Mouse (Mus musculus): ENCODE results near the gene Ring1. TPM values are rescaled to one million over a fixed set of nuclear protein-coding genes. Genes with fewer than 3 reads are reported as not detected.
"Not testable (repeated sequence)": the region's sequence is repeated elsewhere in the genome, so short reads cannot be mapped to it uniquely, and the experiment has no call there.

The Ring1 gene
- polyA plus RNA-seq, 1 experiment from 2014 or later, result 10.1 TPM

- H3K36me3 ChIP-seq (ENCODE audit: control insufficient read depth, insufficient read depth), result peaks cover 9% of the 10 kb centered on the region; the same call in 1 of the 2 replicates
- no peaks in the 10 kb centered on the region for H3K9me3 ChIP-seq (ENCODE audit: control insufficient read depth)
- no peak overlapping the region for H3K4me3 ChIP-seq (ENCODE audit: low read depth, low read length)
- H3K4me2 ChIP-seq (replicated peaks; ENCODE audit: low read depth), result no peak overlapping the region
- WGBS, result 32% methylated on average over 10 of the region's 10 CpGs
- peak; percentile 87 for TF ChIP-seq CTCF (IDR thresholded peaks at IDR 0.05; ENCODE audit: low read depth)
- no peak overlapping the region for H3K9ac ChIP-seq (ENCODE audit: low read depth, low read length)
- peak; percentile 35; the same call in 1 of the 2 replicates for ATAC-seq
- no peaks in the 10 kb centered on the region for H3K4me1 ChIP-seq (replicated peaks; ENCODE audit: control insufficient read depth, insufficient read depth, low read length)
- H3K27ac ChIP-seq (ENCODE audit: low read depth, low read length), result no peak overlapping the region
- no peaks in the 10 kb centered on the region for H3K27me3 ChIP-seq (replicated peaks; ENCODE audit: control insufficient read depth, insufficient read depth, low read length)
Measured at GRCm38 (mm10) chr17:33991788-33992664, 32.5 kb downstream of the Ring1 start.

GRCm38 (mm10) chr17:33982136-33982535 lies 42.3 kb downstream of the Ring1 start:
- H3K9ac ChIP-seq (ENCODE audit: low read depth, low read length); H3K36me3 ChIP-seq (ENCODE audit: control insufficient read depth, insufficient read depth); ATAC-seq; H3K4me3 ChIP-seq (ENCODE audit: low read depth, low read length); H3K9me3 ChIP-seq (ENCODE audit: control insufficient read depth); H3K27ac ChIP-seq (ENCODE audit: low read depth, low read length); H3K27me3 ChIP-seq (replicated peaks; ENCODE audit: control insufficient read depth, insufficient read depth, low read length); H3K4me1 ChIP-seq (replicated peaks; ENCODE audit: control insufficient read depth, insufficient read depth, low read length): not testable (repeated sequence)
- peak overlapping the region; percentile 73; the same call in 1 of the 2 replicates for H3K4me2 ChIP-seq (replicated peaks; ENCODE audit: low read depth)
- WGBS, result 10% methylated on average over 8 of the region's 8 CpGs
- peak; percentile 88 for TF ChIP-seq CTCF (IDR thresholded peaks at IDR 0.05; ENCODE audit: low read depth)

- not testable (repeated sequence) for H3K4me1 ChIP-seq (replicated peaks; ENCODE audit: control insufficient read depth, insufficient read depth, low read length); H3K27me3 ChIP-seq (replicated peaks; ENCODE audit: control insufficient read depth, insufficient read depth, low read length); H3K9ac ChIP-seq (ENCODE audit: low read depth, low read length); H3K9me3 ChIP-seq (ENCODE audit: control insufficient read depth); H3K36me3 ChIP-seq (ENCODE audit: control insufficient read depth, insufficient read depth)
- TF ChIP-seq CTCF (IDR thresholded peaks at IDR 0.05; ENCODE audit: low read depth), result peak; percentile 82
- under 1% methylated on average over 27 of the region's 27 CpGs for WGBS
- H3K4me2 ChIP-seq (replicated peaks; ENCODE audit: low read depth), result peak overlapping the region; percentile 73
- peak overlapping the region; percentile 71; the same call in 1 of the 2 replicates for H3K27ac ChIP-seq (ENCODE audit: low read depth, low read length)
- H3K4me3 ChIP-seq (ENCODE audit: low read depth, low read length), result peak overlapping the region; percentile 39
- ATAC-seq, result peak; percentile 50
Measured at GRCm38 (mm10) chr17:33981192-33981909, 43.1 kb downstream of the Ring1 start.

GRCm38 (mm10) chr17:33980181-33981035 lies 44.1 kb downstream of the Ring1 start:
- H3K27me3 ChIP-seq (replicated peaks; ENCODE audit: control insufficient read depth, insufficient read depth, low read length), result no peaks in the 10 kb centered on the region
- no peaks in the 10 kb centered on the region; the same call in 1 of the 2 replicates for H3K4me1 ChIP-seq (replicated peaks; ENCODE audit: control insufficient read depth, insufficient read depth, low read length)
- no peaks in the 10 kb centered on the region for H3K9me3 ChIP-seq (ENCODE audit: control insufficient read depth)
- ATAC-seq, result no peak
- no peak for TF ChIP-seq CTCF (IDR thresholded peaks at IDR 0.05; ENCODE audit: low read depth)
- peak overlapping the region; percentile 73; the same call in 1 of the 2 replicates for H3K4me2 ChIP-seq (replicated peaks; ENCODE audit: low read depth)
- H3K4me3 ChIP-seq (ENCODE audit: low read depth, low read length), result no peak overlapping the region
- no peaks in the 10 kb centered on the region for H3K36me3 ChIP-seq (ENCODE audit: control insufficient read depth, insufficient read depth)
- no peak overlapping the region for H3K9ac ChIP-seq (ENCODE audit: low read depth, low read length)
- no peak overlapping the region; the same call in 1 of the 2 replicates for H3K27ac ChIP-seq (ENCODE audit: low read depth, low read length)
- WGBS, result 75% methylated on average over 19 of the region's 19 CpGs

GRCm38 (mm10) chr17:33979512-33980050 lies 44.9 kb downstream of the Ring1 start:
- no peaks in the 10 kb centered on the region for H3K36me3 ChIP-seq (ENCODE audit: control insufficient read depth, insufficient read depth)
- H3K9ac ChIP-seq (ENCODE audit: low read depth, low read length), result no peak overlapping the region
- H3K4me3 ChIP-seq (ENCODE audit: low read depth, low read length), result no peak overlapping the region
- no peaks in the 10 kb centered on the region for H3K27me3 ChIP-seq (replicated peaks; ENCODE audit: control insufficient read depth, insufficient read depth, low read length)
- H3K4me2 ChIP-seq (replicated peaks; ENCODE audit: low read depth), result peak overlapping the region; percentile 87; the same call in 1 of the 2 replicates
- no peak for ATAC-seq
- peak overlapping the region; percentile 82 for H3K27ac ChIP-seq (ENCODE audit: low read depth, low read length)
- H3K4me1 ChIP-seq (replicated peaks; ENCODE audit: control insufficient read depth, insufficient read depth, low read length), result no peaks in the 10 kb centered on the region; the same call in 1 of the 2 replicates
- 58% methylated on average over 6 of the region's 6 CpGs for WGBS
- H3K9me3 ChIP-seq (ENCODE audit: control insufficient read depth), result no peaks in the 10 kb centered on the region
- TF ChIP-seq CTCF (IDR thresholded peaks at IDR 0.05; ENCODE audit: low read depth), result no peak

Data from intestine, postnatal 0 days (tissue).